Mouse (Mus musculus): ENCODE measurements around the gene Rdh16f1. TPM values are rescaled to one million over a fixed set of nuclear protein-coding genes. Genes with fewer than 3 reads are reported as not detected.
"Not testable (repeated sequence)": the region's sequence is repeated elsewhere in the genome, so short reads cannot be mapped to it uniquely, and the experiment has no call there.

The Rdh16f1 gene
- polyA plus RNA-seq, 1 experiment from 2014 or later = not detected

- H3K9ac ChIP-seq; H3K36me3 ChIP-seq; H3K4me2 ChIP-seq; H3K4me1 ChIP-seq (replicated peaks); H3K27me3 ChIP-seq (replicated peaks); H3K4me3 ChIP-seq; H3K9me3 ChIP-seq (replicated peaks); H3K27ac ChIP-seq (ENCODE audit: poor library complexity, severe bottlenecking); ATAC-seq (ENCODE audit: insufficient number of reproducible peaks, low FRiP score): not testable (repeated sequence)
- 92% methylated on average over 17 of the region's 17 CpGs for WGBS
Measured at GRCm38 (mm10) chr10:127782321-127782720, 22.7 kb downstream of the Rdh16f1 start.

DNA sequence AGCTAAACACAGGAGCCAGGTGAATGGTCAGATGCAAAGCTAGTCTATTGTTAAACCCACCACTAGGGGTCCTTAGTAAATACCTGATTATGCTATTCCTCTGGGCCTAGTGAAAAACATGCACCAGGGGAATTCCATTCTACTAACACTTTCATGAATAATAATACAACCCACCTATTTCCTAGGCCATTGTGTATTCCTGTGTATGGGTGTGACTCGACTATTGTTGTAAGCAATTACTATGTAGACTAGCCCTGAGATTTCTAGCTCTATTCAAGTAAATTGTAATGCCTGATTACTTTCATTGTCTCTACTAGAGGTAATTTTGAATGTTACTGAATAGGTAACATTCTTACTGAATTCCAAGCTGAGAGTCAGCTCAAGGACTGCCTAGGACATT is 25.8 kb downstream of the Rdh16f1 start:
- not testable (repeated sequence) for H3K27ac ChIP-seq (ENCODE audit: poor library complexity, severe bottlenecking); H3K4me2 ChIP-seq; H3K9ac ChIP-seq; H3K4me1 ChIP-seq (replicated peaks); H3K27me3 ChIP-seq (replicated peaks); ATAC-seq (ENCODE audit: insufficient number of reproducible peaks, low FRiP score); H3K36me3 ChIP-seq; H3K4me3 ChIP-seq
- 88% methylated on average over 1 of the region's 1 CpGs for WGBS
- H3K9me3 ChIP-seq (replicated peaks) = peaks cover 11% of the 10 kb centered on the region; the same call in 1 of the 2 replicates

DNA sequence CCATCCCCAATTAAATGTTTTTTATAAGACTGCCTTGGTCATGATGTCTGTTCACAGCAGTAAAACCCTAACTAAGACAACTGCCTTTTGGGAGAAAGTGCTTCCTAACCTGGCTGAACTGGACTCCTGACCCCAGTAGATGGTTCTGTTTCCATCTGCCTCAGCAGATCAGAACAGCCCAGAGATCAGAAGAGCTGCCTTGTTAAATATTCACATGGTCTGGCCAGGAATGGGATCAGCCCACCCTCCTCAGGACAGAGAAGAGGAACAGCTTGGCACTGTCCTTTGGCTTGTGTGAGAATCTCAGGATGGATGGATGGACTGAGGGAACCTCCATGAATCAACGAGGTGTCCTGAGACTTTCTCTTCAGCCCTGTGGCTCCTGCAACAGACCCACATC is 39.7 kb downstream of the Rdh16f1 start:
- 77% methylated on average over 1 of the region's 1 CpGs for WGBS
- ATAC-seq (ENCODE audit: insufficient number of reproducible peaks, low FRiP score) = no peak

DNA sequence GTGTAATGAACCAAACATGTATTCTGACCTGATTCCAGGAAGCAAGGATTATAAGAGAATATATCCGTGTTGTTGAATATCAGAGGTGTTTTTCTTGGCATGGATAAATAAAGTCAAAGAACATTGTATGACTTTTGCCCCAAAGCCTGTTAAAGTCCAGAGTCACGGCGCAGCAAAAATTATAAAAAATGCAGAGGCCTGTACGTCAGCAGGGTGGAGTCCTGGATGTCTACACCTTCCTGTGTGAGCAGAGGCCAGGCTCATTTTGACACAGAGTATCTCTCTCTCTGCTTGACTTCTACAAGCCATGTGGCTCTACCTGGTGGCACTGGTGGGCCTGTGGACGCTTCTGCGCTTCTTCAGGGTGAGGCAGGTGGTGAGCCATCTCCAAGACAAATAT is 41.3 kb downstream of the Rdh16f1 start, which contains the start of gene Rdh16:
Gene Rdh16 (plus strand): TSS at position 262 of the 400 bp plus-strand sequence.
- H3K36me3 ChIP-seq = no peaks in the 10 kb centered on the region
- H3K9ac ChIP-seq = no peak within 1 kb of the TSS
- no peak for ATAC-seq (ENCODE audit: insufficient number of reproducible peaks, low FRiP score)
- H3K27ac ChIP-seq (ENCODE audit: poor library complexity, severe bottlenecking) = no peak within 1 kb of the TSS
- peaks cover 9% of the 10 kb centered on the region for H3K9me3 ChIP-seq (replicated peaks)
- no peaks in the 10 kb centered on the region for H3K4me1 ChIP-seq (replicated peaks)
- H3K4me3 ChIP-seq = no peak within 1 kb of the TSS
- H3K4me2 ChIP-seq = no peak within 1 kb of the TSS
- 78% methylated on average over 6 of the region's 6 CpGs for WGBS
- no peaks in the 10 kb centered on the region for H3K27me3 ChIP-seq (replicated peaks)

More for the DNA sequence above, 39.7 kb downstream of the Rdh16f1 start:
- Histone ChIP-seq H3K36me3 (no peaks in the 10 kb centered on the region), H3K4me1 (replicated peaks) (no peaks in the 10 kb centered on the region), H3K4me3 (no peak overlapping the region), H3K9me3 (replicated peaks) (peaks cover 12% of the 10 kb centered on the region), H3K27ac (ENCODE audit: poor library complexity, severe bottlenecking) (no peak overlapping the region), H3K9ac (no peak overlapping the region), H3K27me3 (replicated peaks) (no peaks in the 10 kb centered on the region), H3K4me2 (no peak overlapping the region)

DNA sequence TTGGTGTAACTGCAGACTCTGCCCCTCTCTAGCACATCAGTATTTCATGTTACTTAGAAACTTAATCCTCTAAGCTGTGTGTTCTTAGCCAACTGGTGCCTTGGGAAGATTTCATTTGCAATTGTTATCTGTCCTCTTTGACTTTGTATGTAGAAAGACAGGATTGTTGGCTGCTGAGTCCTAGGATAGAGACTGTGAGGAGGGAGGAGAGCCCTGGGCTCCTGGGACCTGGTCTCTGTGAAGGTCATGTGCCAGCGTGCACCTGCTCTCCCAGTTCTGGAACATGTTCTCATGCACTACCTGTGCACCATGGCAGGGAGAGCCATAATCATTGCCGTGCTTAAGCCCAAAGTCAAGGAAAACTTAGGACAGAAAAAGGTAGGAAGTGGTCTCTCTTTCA is 42.0 kb downstream of the Rdh16f1 start:
- Histone ChIP-seq H3K4me3 (no peak overlapping the region), H3K27ac (ENCODE audit: poor library complexity, severe bottlenecking) (no peak overlapping the region), H3K4me2 (no peak overlapping the region), H3K9me3 (replicated peaks) (peaks cover 5% of the 10 kb centered on the region), H3K36me3 (no peaks in the 10 kb centered on the region), H3K27me3 (replicated peaks) (no peaks in the 10 kb centered on the region), H3K9ac (no peak overlapping the region), H3K4me1 (replicated peaks) (no peaks in the 10 kb centered on the region)
- WGBS = 74% methylated on average over 2 of the region's 2 CpGs
- ATAC-seq (ENCODE audit: insufficient number of reproducible peaks, low FRiP score) = no peak

DNA sequence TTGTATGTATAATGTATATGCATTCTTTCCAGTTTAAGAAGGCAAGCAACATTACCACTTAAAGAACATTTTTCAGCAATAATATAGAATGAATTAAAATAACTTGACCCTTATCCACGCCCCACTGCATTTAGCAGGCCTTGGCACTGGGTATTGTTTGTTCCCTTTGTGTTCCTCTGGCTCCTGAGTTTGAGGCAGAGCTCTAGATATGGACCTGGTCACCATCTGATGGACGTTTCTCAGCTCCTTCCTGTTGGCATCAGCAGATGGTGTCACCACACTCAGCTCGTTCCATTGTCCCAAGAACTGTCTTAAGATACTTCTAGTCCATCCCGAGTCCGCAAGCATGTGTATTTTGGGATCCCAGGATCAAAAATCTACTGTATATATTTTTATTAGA is 42.6 kb downstream of the Rdh16f1 start:
- Histone ChIP-seq H3K36me3 (no peaks in the 10 kb centered on the region), H3K9ac (no peak overlapping the region), H3K4me1 (replicated peaks) (no peaks in the 10 kb centered on the region), H3K4me3 (no peak overlapping the region), H3K27ac (ENCODE audit: poor library complexity, severe bottlenecking) (no peak overlapping the region), H3K9me3 (replicated peaks) (no peaks in the 10 kb centered on the region), H3K4me2 (no peak overlapping the region), H3K27me3 (replicated peaks) (no peaks in the 10 kb centered on the region)
- 66% methylated on average over 5 of the region's 5 CpGs for WGBS
- no peak for ATAC-seq (ENCODE audit: insufficient number of reproducible peaks, low FRiP score)

DNA sequence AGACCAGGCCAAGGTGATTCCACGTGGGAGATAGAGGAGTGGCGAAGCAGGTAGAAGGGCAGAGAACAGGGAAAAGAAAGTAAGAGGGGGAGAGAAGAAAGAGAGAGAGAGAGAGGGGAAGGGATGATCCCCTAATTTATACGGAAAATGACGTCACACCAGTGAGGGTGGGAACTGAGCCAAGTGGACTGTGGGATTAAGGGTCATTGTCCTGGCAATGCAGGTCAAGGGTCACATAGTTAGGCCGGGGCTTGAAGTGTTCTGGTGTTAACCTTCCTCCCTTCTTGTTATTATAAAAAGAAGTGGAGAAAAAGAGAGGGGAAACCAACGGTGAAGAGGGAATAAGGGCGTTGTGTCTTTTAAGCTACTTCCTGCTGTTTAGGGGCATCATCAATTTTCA is 44.8 kb downstream of the Rdh16f1 start:
- H3K27ac ChIP-seq (ENCODE audit: poor library complexity, severe bottlenecking) = no peak overlapping the region
- H3K4me2 ChIP-seq = no peak overlapping the region
- no peaks in the 10 kb centered on the region for H3K36me3 ChIP-seq
- no peak overlapping the region for H3K9ac ChIP-seq
- no peak overlapping the region for H3K4me3 ChIP-seq
- H3K27me3 ChIP-seq (replicated peaks) = no peaks in the 10 kb centered on the region
- no peaks in the 10 kb centered on the region for H3K9me3 ChIP-seq (replicated peaks)
- ATAC-seq (ENCODE audit: insufficient number of reproducible peaks, low FRiP score) = no peak
- H3K4me1 ChIP-seq (replicated peaks) = no peaks in the 10 kb centered on the region
- WGBS = 68% methylated on average over 7 of the region's 7 CpGs

DNA sequence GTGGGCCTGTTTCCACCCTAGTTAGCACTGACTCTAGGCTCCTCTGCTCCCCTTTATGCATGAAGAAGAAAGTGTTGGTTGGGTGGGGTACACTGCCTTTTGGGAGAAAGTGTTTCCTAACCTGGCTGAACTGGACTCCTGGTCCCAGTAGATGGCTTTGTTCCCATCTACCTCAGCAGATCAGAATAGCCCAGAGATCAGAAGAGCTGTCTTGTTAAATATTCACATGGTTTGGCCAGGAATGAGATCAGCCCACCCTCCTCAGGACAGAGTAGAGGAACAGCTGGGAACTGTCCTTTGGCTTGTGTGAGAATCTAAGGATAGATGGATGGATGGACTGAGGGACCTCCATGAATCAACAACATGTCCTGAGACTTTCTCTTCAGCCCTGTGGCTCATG is 56.3 kb downstream of the Rdh16f1 start:
- ATAC-seq (ENCODE audit: insufficient number of reproducible peaks, low FRiP score) = no peak
- no peaks in the 10 kb centered on the region for H3K27me3 ChIP-seq (replicated peaks)
- no peak overlapping the region for H3K27ac ChIP-seq (ENCODE audit: poor library complexity, severe bottlenecking)
- H3K4me2 ChIP-seq = no peak overlapping the region
- no peak overlapping the region for H3K4me3 ChIP-seq
- H3K4me1 ChIP-seq (replicated peaks) = no peaks in the 10 kb centered on the region
- H3K36me3 ChIP-seq = no peaks in the 10 kb centered on the region
- no peak overlapping the region for H3K9ac ChIP-seq
- peaks cover 20% of the 10 kb centered on the region for H3K9me3 ChIP-seq (replicated peaks)

DNA sequence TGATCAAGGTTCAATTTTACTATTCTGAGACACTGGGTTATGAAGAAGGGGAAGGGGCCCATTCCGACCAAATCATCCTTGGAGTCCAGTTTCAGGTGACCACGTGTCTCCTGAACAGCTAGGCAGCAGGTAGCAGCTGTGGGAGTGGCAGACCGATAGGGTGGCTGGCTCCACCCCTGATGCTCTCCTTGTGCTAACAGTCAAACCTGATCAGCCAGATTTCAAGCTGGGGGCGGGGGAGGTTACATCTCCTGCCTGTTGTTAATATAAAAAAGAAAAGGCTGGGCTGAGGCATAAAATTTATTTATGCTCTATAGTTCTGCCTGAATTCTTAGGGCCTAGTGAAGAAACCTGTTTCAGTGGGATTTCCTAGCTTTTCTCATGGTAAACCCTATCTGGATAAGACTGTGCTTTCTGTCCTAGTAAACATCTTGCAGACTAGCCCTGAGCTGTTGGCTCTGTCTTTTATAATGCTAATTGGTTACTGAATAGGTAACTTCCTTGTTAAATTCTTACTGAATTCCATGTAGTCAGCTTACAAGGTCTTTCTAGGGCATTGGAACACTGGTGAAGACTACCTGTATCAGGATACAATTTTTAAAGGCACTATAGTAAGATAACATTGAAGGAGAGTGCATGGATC is 57.8 kb downstream of the Rdh16f1 start:
- not testable (repeated sequence) for H3K4me3 ChIP-seq; H3K27ac ChIP-seq (ENCODE audit: poor library complexity, severe bottlenecking); H3K9ac ChIP-seq; H3K4me2 ChIP-seq; H3K36me3 ChIP-seq; H3K27me3 ChIP-seq (replicated peaks); ATAC-seq (ENCODE audit: insufficient number of reproducible peaks, low FRiP score); H3K4me1 ChIP-seq (replicated peaks)
- WGBS = 73% methylated on average over 4 of the region's 4 CpGs
- H3K9me3 ChIP-seq (replicated peaks) = peaks cover 22% of the 10 kb centered on the region

DNA sequence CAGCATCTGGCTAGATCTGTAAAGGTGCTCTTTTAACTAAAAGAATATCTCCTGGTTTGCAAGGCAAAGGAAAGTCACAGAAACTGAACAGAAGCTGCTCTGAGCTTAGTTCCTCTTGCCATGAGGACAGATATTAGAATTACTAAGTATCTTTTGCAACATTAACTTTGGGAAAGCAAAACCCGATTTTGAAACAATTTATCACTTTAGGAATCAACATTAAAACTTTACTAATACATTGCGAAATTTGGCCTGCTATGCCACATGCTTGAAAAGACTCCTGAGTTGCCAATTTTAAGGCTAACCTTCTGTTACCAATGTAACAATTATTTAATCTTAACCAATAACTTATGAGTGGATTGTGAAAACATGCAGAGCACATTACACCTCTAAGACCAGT is 62.2 kb downstream of the Rdh16f1 start:
- H3K4me3 ChIP-seq; H3K9ac ChIP-seq; H3K36me3 ChIP-seq; H3K27ac ChIP-seq (ENCODE audit: poor library complexity, severe bottlenecking); H3K4me1 ChIP-seq (replicated peaks); H3K4me2 ChIP-seq; H3K27me3 ChIP-seq (replicated peaks); ATAC-seq (ENCODE audit: insufficient number of reproducible peaks, low FRiP score): not testable (repeated sequence)
- 68% methylated on average over 2 of the region's 2 CpGs for whole genome bisulfite sequencing
- peaks cover 20% of the 10 kb centered on the region for H3K9me3 ChIP-seq (replicated peaks)

DNA sequence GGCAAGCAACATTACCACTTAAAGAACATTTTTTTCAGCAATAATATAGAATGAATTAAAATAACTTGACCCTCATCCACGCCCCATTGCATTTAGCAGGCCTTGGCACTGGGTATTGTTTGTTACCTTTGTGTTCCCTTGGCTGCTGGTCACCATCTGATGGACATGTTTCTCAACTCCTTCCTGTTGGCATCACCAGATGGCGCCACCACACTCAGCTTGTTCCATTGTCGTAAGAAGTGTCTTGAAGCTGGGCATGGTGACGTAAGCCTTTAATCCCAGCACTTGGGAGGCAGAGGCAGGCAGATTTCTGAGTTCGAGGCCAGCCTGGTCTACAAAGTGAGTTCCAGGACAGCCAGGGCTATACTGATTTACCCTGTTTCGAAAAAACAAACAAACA is 65.8 kb downstream of the Rdh16f1 start:
- Histone ChIP-seq H3K27me3 (replicated peaks) (no peaks in the 10 kb centered on the region), H3K27ac (ENCODE audit: poor library complexity, severe bottlenecking) (no peak overlapping the region), H3K4me3 (no peak overlapping the region), H3K9me3 (replicated peaks) (peaks cover 10% of the 10 kb centered on the region), H3K4me1 (replicated peaks) (no peaks in the 10 kb centered on the region), H3K36me3 (no peaks in the 10 kb centered on the region), H3K4me2 (no peak overlapping the region), H3K9ac (no peak overlapping the region)
- WGBS = 73% methylated on average over 6 of the region's 6 CpGs
- ATAC-seq (ENCODE audit: insufficient number of reproducible peaks, low FRiP score) = no peak

DNA sequence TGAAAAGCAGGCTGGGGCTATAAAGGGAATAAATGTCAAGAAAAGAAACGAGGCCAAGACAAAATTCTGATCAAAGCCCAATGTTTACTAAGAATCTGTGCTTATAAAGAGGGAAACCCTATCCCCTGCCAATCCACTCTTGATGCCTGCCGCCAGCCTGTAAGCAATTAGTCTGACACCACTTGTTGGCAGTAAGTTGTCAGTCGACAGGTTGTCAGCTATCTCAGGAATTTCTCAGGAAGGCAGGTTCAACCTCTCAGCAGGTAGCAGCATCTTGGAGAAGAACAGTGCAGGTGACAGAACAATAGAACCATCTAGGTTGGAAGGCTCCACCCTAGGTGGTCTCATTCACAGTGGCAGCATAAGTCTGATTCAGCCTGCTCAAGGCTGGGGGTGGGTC is 69.5 kb downstream of the Rdh16f1 start:
- no peak overlapping the region for H3K4me2 ChIP-seq
- H3K9me3 ChIP-seq (replicated peaks) = 0 out of 2 replicates have a peak, but pooled peaks cover 6% of the 10 kb centered on the region
- no peak for ATAC-seq (ENCODE audit: insufficient number of reproducible peaks, low FRiP score)
- H3K4me3 ChIP-seq = no peak overlapping the region
- H3K9ac ChIP-seq = no peak overlapping the region
- WGBS = 68% methylated on average over 3 of the region's 3 CpGs
- no peak overlapping the region for H3K27ac ChIP-seq (ENCODE audit: poor library complexity, severe bottlenecking)
- no peaks in the 10 kb centered on the region for H3K36me3 ChIP-seq
- H3K27me3 ChIP-seq (replicated peaks) = no peaks in the 10 kb centered on the region
- H3K4me1 ChIP-seq (replicated peaks) = no peaks in the 10 kb centered on the region

Measured in heart, embryonic 12.5 days (tissue).